Mouse (Mus musculus): ENCODE measurements around the gene Prkg1. TPM values are rescaled to one million over a fixed set of nuclear protein-coding genes. Genes with fewer than 3 reads are reported as not detected.

Prkg1 gene
- polyA plus RNA-seq, 2 experiments: 7.1 to 9.6 TPM

- ATAC-seq (ENCODE audit: low FRiP score, low read depth) (no peak), DNase-seq (ENCODE audit: low spot score) (no peak)
- Histone ChIP-seq H3K9ac (ENCODE audit: low read depth, low read length, severe bottlenecking) (no peak overlapping the region), H3K4me2 (replicated peaks; ENCODE audit: low read depth, low read length, severe bottlenecking) (no peak overlapping the region), H3K36me3 (ENCODE audit: control insufficient read depth, insufficient read depth, low read length) (no peaks in the 10 kb centered on the region), H3K4me1 (ENCODE audit: control insufficient read depth, insufficient read depth, low read length) (0 out of 2 replicates have a peak, but pooled peaks cover 3% of the 10 kb centered on the region), H3K9me3 (ENCODE audit: control insufficient read depth, low read length) (no peaks in the 10 kb centered on the region), H3K4me3 (replicated peaks; ENCODE audit: low read length) (no peak overlapping the region), H3K27ac (replicated peaks; ENCODE audit: low read depth, low read length) (no peak overlapping the region), H3K27me3 (ENCODE audit: control insufficient read depth, insufficient read depth, low read length) (no peaks in the 10 kb centered on the region)
- TF ChIP-seq POLR2A (IDR thresholded peaks at IDR 0.05; ENCODE audit: borderline replicate concordance, extremely low read depth, insufficient read depth, insufficient read length): no peak
- WGBS: 60% methylated on average over 4 of the region's 4 CpGs
These were observed 566.4 kb downstream of the Prkg1 start for GRCm38 (mm10) chr19:31198461-31198860.

- ATAC-seq (ENCODE audit: low FRiP score, low read depth) (no peak), DNase-seq (ENCODE audit: low spot score) (no peak)
- Histone ChIP-seq H3K36me3 (ENCODE audit: control insufficient read depth, insufficient read depth, low read length) (no peaks in the 10 kb centered on the region), H3K4me2 (replicated peaks; ENCODE audit: low read depth, low read length, severe bottlenecking) (no peak overlapping the region), H3K9me3 (ENCODE audit: control insufficient read depth, low read length) (no peaks in the 10 kb centered on the region), H3K4me1 (ENCODE audit: control insufficient read depth, insufficient read depth, low read length) (0 out of 2 replicates have a peak, but pooled peaks cover 3% of the 10 kb centered on the region), H3K9ac (ENCODE audit: low read depth, low read length, severe bottlenecking) (no peak overlapping the region), H3K27ac (replicated peaks; ENCODE audit: low read depth, low read length) (no peak overlapping the region), H3K4me3 (replicated peaks; ENCODE audit: low read length) (no peak overlapping the region), H3K27me3 (ENCODE audit: control insufficient read depth, insufficient read depth, low read length) (no peaks in the 10 kb centered on the region)
- no peak for TF ChIP-seq POLR2A (IDR thresholded peaks at IDR 0.05; ENCODE audit: borderline replicate concordance, extremely low read depth, insufficient read depth, insufficient read length)
- 75% methylated on average over 6 of the region's 6 CpGs for WGBS
These were observed 567.8 kb downstream of the Prkg1 start for GRCm38 (mm10) chr19:31197076-31197475.

DNA sequence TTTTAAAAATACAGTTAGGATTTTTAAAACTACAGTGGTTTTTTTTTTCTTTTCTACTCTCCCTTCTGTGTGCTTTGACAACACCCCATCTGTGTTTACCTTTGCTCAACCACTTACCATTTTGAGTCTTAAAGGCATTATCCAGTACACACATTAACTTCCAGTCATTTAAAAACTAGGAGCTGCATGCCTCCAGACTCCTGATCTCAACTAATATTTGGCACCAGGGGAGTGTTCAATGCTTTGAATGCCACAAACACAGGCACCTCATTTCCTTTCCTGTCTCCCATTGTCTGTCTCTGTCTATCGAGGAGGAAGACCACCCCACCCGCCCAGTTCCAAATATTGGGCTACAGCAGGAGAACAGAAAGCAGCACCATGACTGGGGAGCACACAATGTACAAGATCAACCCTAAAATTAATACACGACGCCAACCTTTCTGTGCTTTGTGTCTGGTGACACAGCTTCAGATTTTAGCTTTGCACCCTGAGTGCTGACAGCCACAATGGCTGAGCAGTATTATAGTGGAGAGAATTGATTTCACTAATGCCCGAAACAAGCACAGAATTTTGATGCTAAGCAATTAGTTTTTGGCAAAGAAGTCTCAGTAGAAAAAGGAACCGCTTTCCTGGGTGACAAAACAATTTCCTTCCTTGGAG, 576.1 kb downstream of the Prkg1 start:
- Histone ChIP-seq H3K9ac (ENCODE audit: low read depth, low read length, severe bottlenecking) (no peak overlapping the region), H3K9me3 (ENCODE audit: control insufficient read depth, low read length) (no peaks in the 10 kb centered on the region), H3K36me3 (ENCODE audit: control insufficient read depth, insufficient read depth, low read length) (no peaks in the 10 kb centered on the region), H3K4me2 (replicated peaks; ENCODE audit: low read depth, low read length, severe bottlenecking) (no peak overlapping the region), H3K4me3 (replicated peaks; ENCODE audit: low read length) (no peak overlapping the region), H3K4me1 (ENCODE audit: control insufficient read depth, insufficient read depth, low read length) (no peaks in the 10 kb centered on the region), H3K27ac (replicated peaks; ENCODE audit: low read depth, low read length) (no peak overlapping the region), H3K27me3 (ENCODE audit: control insufficient read depth, insufficient read depth, low read length) (no peaks in the 10 kb centered on the region)
- ATAC-seq (ENCODE audit: low FRiP score, low read depth): no peak
- no peak for DNase-seq (ENCODE audit: low spot score)
- no peak for TF ChIP-seq POLR2A (IDR thresholded peaks at IDR 0.05; ENCODE audit: borderline replicate concordance, extremely low read depth, insufficient read depth, insufficient read length)
- WGBS: 86% methylated on average over 6 of the region's 6 CpGs

GRCm38 (mm10) chr19:31180757-31181156, 584.1 kb downstream of the Prkg1 start:
- no peaks in the 10 kb centered on the region for H3K27me3 ChIP-seq (ENCODE audit: control insufficient read depth, insufficient read depth, low read length)
- H3K4me1 ChIP-seq (ENCODE audit: control insufficient read depth, insufficient read depth, low read length): no peaks in the 10 kb centered on the region
- 89% methylated on average over 4 of the region's 4 CpGs for WGBS
- no peaks in the 10 kb centered on the region for H3K9me3 ChIP-seq (ENCODE audit: control insufficient read depth, low read length)
- ATAC-seq (ENCODE audit: low FRiP score, low read depth): no peak
- H3K36me3 ChIP-seq (ENCODE audit: control insufficient read depth, insufficient read depth, low read length): no peaks in the 10 kb centered on the region
- no peak for DNase-seq (ENCODE audit: low spot score)
- no peak overlapping the region for H3K27ac ChIP-seq (replicated peaks; ENCODE audit: low read depth, low read length)
- TF ChIP-seq POLR2A (IDR thresholded peaks at IDR 0.05; ENCODE audit: borderline replicate concordance, extremely low read depth, insufficient read depth, insufficient read length): no peak
- no peak overlapping the region for H3K9ac ChIP-seq (ENCODE audit: low read depth, low read length, severe bottlenecking)
- no peak overlapping the region for H3K4me3 ChIP-seq (replicated peaks; ENCODE audit: low read length)
- no peak overlapping the region for H3K4me2 ChIP-seq (replicated peaks; ENCODE audit: low read depth, low read length, severe bottlenecking)

- Histone ChIP-seq H3K9me3 (ENCODE audit: control insufficient read depth, low read length) (no peaks in the 10 kb centered on the region), H3K36me3 (ENCODE audit: control insufficient read depth, insufficient read depth, low read length) (no peaks in the 10 kb centered on the region), H3K27ac (replicated peaks; ENCODE audit: low read depth, low read length) (no peak overlapping the region), H3K9ac (ENCODE audit: low read depth, low read length, severe bottlenecking) (no peak overlapping the region), H3K4me2 (replicated peaks; ENCODE audit: low read depth, low read length, severe bottlenecking) (no peak overlapping the region), H3K4me1 (ENCODE audit: control insufficient read depth, insufficient read depth, low read length) (no peaks in the 10 kb centered on the region), H3K27me3 (ENCODE audit: control insufficient read depth, insufficient read depth, low read length) (no peaks in the 10 kb centered on the region), H3K4me3 (replicated peaks; ENCODE audit: low read length) (no peak overlapping the region)
- DNase-seq (ENCODE audit: low spot score): no peak
- 73% methylated on average over 8 of the region's 8 CpGs for WGBS
- no peak for TF ChIP-seq POLR2A (IDR thresholded peaks at IDR 0.05; ENCODE audit: borderline replicate concordance, extremely low read depth, insufficient read depth, insufficient read length)
- no peak for ATAC-seq (ENCODE audit: low FRiP score, low read depth)
These were observed 587.4 kb downstream of the Prkg1 start for GRCm38 (mm10) chr19:31177279-31177922.
